Comparison of ENCODE assay signal across 15 mouse cellular contexts in genomic region chr1:21103784-21104183, GRCm38 (mm10). TPM values are rescaled to one million over a fixed set of nuclear protein-coding genes. Genes with fewer than 3 reads are reported as not detected.
A peak's percentile ranks its signal among the peaks of the same experiment; 100 is the strongest.
DNase-seq lines count a peak whose midpoint lies in the region; ATAC-seq lines count a peak whose summit lies in the region.
"Had no signal": no experiment of that assay in that cellular context is flagged by ENCODE, and none has a peak within 500 bp of the region (broad histone marks: within the 10 kb centered on the region; RNA-seq: fewer than 3 reads in every experiment).

No protein-coding gene starts in this region.

- peak; percentile 52; the same call in 1 of the 2 replicates for ATAC-seq in megakaryocyte, adult 5-6 weeks (ENCODE audit: poor library complexity, severe bottlenecking)
- no peak for ATAC-seq in inflammation-experienced regulatory T-cells, adult 6 months
- ATAC-seq: forebrain, embryonic 13.5 days; forebrain, embryonic 15.5 days; forebrain, postnatal 0 days had no signal

- intact Hi-C loops in heart, postnatal 36 days (cut with DNase I), result no loop called here

- peak; percentile 56 for DNase-seq in heart, adult 11 months
- no peak for DNase-seq in heart, postnatal 36 days
- DNase-seq in cerebellum, adult 9-11 months, result no peak
- DNase-seq: adrenal gland, adult 2 months; adrenal gland, postnatal 10 days; adrenal gland, postnatal 25 days; cerebellum, adult 11 months; cerebellum, adult 18-20 months; cerebellum, adult 8-10 months; cerebellum, postnatal 25 days; forebrain, postnatal 0 days had no signal

RNA-seq across cellular contexts. Expression of gene Tram2, which starts 24.8 kb away (rescaled TPM):
- total RNA-seq in heart, postnatal 36 days (2021), result 1 to 10 TPM; 5.7 to 7.3 TPM
- 13.7 and 16.3 TPM in 2 replicates for total RNA-seq in megakaryocyte, adult 5-6 weeks (2015)
- total RNA-seq in megakaryocyte, adult 5-6 weeks (2017), result 2.2 and 3.0 TPM in 2 replicates
- polyA plus RNA-seq in inflammation-experienced regulatory T-cells, adult 6 months (2017; shearing (Covaris generic)), result 1 to 10 TPM; 6.7 to 8.0 (median 7.0) TPM
